Mouse (Mus musculus): Measurements from ENCODE around the gene Hs3st5.
"Not testable (repeated sequence)": the region's sequence is repeated elsewhere in the genome, so short reads cannot be mapped to it uniquely, and the experiment has no call there.

Gene Hs3st5

GRCm38 (mm10) chr10:36558736-36559135 is 52.1 kb downstream of the Hs3st5 start:
- no peak for DNase-seq

DNA sequence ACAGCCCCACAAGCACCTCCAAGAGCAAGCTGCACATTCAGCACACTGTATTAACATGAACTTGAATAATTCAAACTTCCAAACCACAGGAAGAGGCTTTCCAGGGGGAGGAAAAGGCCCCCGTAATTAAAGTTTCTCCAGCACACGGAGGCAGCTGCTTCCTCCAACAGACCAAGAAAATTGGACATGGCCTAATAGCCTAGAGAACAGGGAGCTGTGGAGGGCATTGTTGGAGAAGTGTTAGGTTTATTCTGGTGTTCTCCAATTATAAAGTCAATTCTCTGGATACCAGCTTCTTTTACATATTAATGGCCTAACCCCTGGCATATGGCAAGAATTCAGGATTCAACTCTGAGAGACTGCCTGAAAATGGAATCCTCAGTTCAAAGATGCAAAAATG is 60.6 kb downstream of the Hs3st5 start:
- DNase-seq: no peak

- DNase-seq: no peak
Measured at GRCm38 (mm10) chr10:36572540-36572939, 65.9 kb downstream of the Hs3st5 start.

GRCm38 (mm10) chr10:36578375-36579145 is 71.9 kb downstream of the Hs3st5 start:
- DNase-seq: no peak

- no peak for DNase-seq
Measured at GRCm38 (mm10) chr10:36610400-36610799, 103.8 kb downstream of the Hs3st5 start.

DNA sequence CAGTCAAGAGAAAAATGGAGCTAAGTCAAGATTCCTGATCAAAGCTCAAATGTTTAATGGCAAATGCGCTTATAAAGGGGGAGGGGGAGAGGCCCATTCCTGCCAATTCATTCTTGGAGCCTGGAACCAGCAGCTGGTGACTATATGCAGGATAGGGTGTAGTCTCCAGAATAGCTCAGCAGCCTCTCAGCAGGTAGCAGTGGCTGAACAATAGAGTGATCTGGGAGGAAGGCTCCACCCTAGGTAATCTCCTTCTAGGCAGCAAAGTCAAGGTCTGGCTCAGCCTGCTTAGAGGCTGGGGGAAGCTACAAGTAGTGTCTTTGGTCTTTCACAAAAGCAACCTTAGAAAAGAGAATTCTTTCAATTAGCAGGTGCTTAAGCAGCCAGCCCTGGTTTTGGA is 104.8 kb downstream of the Hs3st5 start:
- not testable (repeated sequence) for DNase-seq

GRCm38 (mm10) chr10:36623037-36623436 is 116.4 kb downstream of the Hs3st5 start:
- no peak for DNase-seq

- no peak for DNase-seq
Measured at GRCm38 (mm10) chr10:36627952-36628351, 121.3 kb downstream of the Hs3st5 start.

DNA sequence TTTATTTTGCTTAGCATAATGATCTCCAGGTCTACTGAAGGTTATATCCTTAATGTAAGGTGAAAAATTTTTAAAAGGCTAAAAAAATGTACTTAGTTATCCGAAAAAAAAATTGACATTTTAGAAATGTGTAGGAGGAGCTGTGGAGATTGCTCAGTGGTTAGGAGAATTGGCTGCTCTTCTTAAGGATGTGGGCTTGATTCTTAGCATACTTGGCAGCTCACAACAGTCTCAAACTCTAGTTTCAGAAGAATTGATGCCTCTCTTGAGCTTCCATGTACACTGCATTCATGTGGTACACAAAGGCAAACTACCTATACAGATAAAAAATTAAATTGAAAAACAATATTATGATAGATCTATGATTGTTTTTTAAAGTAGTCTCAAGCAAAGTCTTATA is 125.1 kb downstream of the Hs3st5 start:
- DNase-seq: no peak

DNA sequence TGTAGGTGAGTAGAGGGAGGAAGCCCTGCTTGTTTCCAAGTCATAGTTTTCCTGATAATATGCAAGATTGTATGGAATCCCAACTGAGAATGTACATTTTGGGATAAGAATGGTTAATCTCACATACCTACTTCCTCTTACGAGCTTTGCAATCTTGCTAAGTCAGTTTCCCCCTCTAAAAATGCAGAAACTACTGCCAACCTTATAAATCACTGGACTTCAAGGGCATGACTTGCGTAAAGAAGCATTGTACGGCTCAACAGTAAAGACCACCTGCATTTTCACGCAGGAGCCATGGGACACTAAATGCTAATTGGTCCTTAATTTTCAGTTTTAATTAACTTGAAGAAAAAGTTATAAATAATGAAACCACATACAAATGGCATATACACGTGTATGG is 144.0 kb downstream of the Hs3st5 start:
- DNase-seq: no peak

- no peak for DNase-seq
Measured at GRCm38 (mm10) chr10:36713974-36714373, 207.4 kb downstream of the Hs3st5 start.

- DNase-seq: no peak
Measured at GRCm38 (mm10) chr10:36726239-36726638, 219.6 kb downstream of the Hs3st5 start.

GRCm38 (mm10) chr10:36729361-36730098 is 222.9 kb downstream of the Hs3st5 start:
- no peak for DNase-seq

DNA sequence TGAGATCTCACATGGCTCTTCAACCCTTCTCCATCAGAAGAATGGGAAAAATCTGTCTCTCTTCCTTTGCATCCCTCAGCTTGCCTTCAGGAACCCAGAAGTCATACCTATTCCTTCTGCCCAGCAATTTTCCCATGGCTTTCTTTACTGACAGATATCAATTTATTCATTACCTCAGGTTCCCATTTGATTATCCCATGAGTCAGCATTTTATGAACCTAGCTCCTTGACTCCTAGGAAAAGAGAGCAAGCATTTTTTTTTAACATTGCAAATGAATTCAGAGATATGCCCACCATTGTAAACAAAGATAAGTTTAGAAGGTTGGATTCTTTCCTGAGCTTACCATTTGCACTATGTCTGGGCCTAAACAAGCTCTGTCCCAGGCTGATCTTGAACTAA is 232.8 kb downstream of the Hs3st5 start:
- DNase-seq: no peak

DNA sequence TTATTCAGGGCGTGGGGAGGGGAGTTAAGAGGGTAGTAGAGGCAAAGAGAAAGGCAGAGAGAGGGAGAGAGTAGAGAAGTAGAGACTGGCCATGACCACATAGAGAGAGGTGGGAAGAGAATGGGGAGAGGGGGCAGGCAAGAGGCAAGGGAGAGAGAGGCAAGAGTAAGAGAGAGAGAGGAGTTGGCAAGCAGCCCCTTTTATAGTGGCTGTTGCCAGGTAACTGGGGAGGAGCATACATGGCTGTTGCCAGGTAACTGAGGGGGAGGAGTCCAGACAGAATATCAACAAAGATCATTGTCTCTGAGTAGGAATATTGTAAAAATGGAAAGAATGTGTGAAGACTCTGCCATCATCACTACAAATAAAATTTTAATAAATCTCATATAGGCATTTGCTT is 243.4 kb downstream of the Hs3st5 start:
- no peak for DNase-seq

GRCm38 (mm10) chr10:36754471-36754870 is 247.9 kb downstream of the Hs3st5 start:
- DNase-seq: no peak

DNA sequence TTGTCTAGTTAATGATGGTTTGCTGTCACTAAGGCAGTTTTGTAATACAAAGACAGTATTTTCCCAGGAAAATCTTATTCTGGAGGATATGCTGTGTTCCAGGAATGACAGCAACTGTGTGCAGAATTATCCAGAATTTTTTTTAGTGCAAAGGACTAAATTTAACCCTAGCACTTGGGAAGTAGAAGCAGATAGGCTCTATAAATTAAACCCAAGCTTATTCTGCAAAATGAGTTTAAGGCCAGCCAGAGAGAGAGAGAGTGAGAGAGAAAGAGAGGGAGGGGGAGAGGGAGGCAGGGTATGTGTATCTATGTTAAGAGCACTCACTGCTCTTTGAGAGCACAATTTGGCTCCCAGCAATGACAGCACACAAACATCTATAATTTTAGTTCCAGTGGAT is 267.0 kb downstream of the Hs3st5 start:
- DNase-seq: no peak

DNA sequence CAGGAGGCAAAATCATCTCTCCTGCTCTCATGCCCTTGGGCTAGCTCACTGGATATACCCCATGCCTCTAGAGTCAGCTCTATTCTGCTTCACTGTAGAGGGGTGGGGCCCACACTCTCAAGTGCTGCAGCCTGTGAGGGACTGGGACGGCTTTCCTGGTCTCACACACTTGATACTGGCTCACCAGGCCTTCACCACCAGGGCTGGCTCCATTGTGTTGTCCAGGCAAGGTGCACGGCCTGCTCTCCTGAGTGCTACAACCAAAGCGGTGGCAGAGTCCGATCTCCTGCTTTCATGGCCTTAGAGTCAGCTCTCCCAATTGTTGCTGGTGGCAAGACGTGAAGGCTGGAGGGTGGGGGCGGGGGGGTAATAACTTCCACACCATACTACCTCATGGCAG is 268.3 kb downstream of the Hs3st5 start:
- DNase-seq: no peak

DNA sequence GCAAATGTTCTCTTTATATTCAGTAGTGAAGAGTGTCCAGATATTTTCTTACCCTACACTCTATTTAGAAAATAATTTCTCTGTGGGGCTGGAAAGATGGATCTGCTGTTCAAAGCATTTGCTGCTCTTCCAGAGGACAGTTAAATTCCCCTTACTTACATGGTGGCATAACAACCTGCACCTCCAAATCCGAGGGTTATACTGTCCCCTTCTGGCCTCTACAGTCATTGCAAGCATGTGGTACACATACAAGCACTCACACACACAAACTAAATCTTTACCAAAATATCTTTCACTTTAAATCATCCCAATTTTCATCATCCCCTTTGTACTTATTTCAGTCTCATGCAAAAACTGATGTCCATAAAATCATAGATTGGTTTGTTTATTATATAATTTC is 275.0 kb downstream of the Hs3st5 start:
- no peak for DNase-seq

DNA sequence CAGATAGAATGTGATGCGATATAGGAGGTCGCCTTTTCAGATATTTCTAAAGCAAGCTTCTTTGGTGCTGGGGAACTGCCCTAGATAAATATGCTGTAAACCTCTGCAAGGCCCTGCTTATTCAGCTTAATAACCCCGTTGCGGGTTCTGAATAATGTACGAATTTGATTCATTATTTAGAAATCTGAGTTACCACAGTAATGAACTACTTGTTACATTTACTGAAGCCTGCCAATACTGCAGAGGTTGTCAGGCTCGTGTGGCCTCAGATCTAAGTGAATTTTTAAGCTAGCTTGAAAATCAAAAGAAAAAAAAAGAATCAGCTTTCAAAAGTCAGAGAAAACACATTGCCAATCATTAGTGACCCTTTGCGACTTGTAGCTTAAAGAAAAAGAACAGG is 280.4 kb downstream of the Hs3st5 start:
- no peak for DNase-seq

DNA sequence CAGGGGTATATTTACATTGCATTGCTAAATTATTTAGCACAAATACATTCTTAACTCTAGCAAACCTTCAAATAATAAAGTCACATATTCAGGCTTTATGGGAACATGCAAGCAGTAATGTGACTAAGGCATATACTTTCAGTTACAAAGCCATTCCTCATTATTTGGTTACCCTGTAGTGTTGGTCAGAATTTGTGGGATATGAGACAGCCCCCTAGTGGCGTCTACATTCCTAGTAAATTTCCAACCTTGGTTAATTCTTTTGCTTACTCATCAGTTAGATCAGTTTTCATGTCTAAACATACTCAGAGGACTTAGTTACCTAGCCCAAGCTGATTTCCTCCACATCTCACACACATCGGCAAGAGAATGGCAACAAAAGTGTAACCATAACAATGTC is 285.2 kb downstream of the Hs3st5 start:
- DNase-seq: no peak

GRCm38 (mm10) chr10:36795311-36795710 is 288.7 kb downstream of the Hs3st5 start:
- no peak for DNase-seq

DNA sequence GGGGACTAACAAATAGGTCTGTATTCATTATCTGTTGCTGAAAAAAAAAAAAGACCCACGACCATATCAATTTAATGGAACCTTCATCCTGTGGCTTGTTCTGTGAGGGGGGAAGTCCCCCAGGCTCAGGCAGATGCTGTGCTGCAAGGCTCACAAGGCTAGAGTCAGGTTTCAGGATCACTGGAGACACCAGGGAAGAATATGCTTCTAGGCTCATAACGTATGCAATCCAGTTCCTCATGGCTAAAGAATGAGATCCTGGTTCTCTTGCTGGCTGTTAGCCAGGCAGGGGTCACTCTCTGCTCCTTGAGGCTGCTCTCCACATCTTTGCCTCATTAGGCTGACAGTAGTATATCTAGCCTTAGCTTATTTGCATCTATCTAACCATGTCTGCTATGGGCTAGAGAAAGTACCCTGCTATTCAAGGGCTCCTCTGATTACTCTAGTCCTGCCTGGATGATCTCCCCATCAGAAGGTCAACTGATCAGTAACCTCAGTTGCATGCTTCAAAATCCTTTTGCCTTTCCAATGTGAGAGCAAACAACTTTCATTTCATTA is 294.4 kb downstream of the Hs3st5 start:
- DNase-seq: no peak

- DNase-seq: no peak
Measured at GRCm38 (mm10) chr10:36803705-36804104, 297.1 kb downstream of the Hs3st5 start.

Data from lung, postnatal 10 days (tissue).